ENCODE assay signal across 8 mouse cellular contexts in the genomic region with DNA sequence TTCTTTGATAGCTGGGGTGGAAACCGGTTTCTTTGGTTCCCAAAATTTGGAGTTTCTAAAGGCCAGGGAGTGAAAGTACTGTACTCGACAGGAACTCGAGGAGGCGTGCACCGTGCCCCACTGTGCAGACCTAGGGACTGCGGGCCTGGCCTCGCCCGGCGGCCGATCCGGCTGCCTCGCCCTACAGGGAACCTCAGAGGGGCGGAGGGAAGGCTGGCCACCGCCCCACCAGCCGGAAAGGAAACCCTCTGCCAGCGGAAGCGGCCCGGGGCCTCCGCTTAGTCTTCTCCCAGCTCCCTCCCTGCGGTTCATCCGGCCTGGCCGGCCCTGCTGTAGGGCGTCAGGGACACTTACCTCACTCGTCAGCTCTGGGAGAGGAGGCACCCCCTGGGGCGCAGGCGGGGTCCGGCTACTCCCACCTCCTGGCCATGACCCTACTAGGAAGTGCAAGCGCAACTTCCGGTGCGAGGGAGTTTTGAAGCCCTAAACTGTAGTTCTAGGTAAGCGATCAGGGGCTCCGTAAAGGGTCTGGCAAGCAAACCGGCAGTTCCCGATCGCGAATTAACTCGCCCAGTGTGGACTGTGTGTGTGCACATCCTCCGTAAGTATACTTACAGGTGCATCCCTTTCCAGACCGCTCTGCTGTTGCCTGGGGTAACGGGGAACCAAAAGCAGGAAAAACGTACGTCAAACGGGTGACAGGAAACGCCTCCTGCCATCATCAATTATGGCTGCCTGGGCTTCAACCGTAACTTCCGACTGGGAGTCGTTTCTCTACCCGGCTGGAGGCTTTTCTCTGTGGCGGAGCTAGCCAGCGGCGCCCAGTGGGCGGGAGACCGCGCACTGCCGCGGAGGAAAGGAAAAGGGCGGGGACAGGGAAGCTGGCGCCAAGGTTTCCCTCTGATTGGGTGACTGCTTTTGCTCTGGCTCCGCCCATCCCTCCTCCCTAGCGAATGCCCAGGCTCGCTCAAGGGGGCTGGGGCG. TPM values are rescaled to one million over a fixed set of nuclear protein-coding genes. Genes with fewer than 3 reads are reported as not detected.
DNase-seq lines count a peak whose midpoint lies in the region; ATAC-seq and TF ChIP-seq lines count a peak whose summit lies in the region.

A gene (plus strand): TSS at position 505 of the 984 bp plus-strand sequence.
A gene (minus strand): TSS at position 826 of the 984 bp plus-strand sequence.

- H3K4me1 ChIP-seq in erythroblast, embryonic 14.5 days (ENCODE audit: control insufficient read depth) = peaks cover 58% of the 10 kb centered on the region
- peaks cover 12% of the 10 kb centered on the region for H3K4me1 ChIP-seq in heart, embryonic 11.5 days (ENCODE audit: control insufficient read depth, insufficient read depth, low read length)
- peaks cover 20% of the 10 kb centered on the region for H3K4me1 ChIP-seq in kidney, embryonic 16.5 days (ENCODE audit: insufficient read depth, low read length)
- H3K4me1 ChIP-seq in liver, adult 2 months (ENCODE audit: control insufficient read depth, insufficient read depth, low read length) = peaks cover 5% of the 10 kb centered on the region

- H3K4me3 ChIP-seq in C2C12 (ENCODE audit: insufficient read depth, poor library complexity, severe bottlenecking) (peak within 1 kb of the TSS; percentile 65), myocyte (peak within 1 kb of the TSS; percentile 62)
- H3K4me3 ChIP-seq in erythroblast, embryonic 14.5 days (replicated peaks) = peak within 1 kb of the TSS; percentile 73
- H3K4me3 ChIP-seq in heart, embryonic 11.5 days (ENCODE audit: low read depth, low read length) = peak within 1 kb of the TSS; percentile 80
- H3K4me3 ChIP-seq in kidney, embryonic 16.5 days (ENCODE audit: low read length) = peak within 1 kb of the TSS; percentile 74
- H3K4me3 ChIP-seq in liver, adult 2 months (ENCODE audit: insufficient read depth, low read depth, low read length) = peak within 1 kb of the TSS; percentile 85

- H3K27me3 ChIP-seq in C2C12 (ENCODE audit: control insufficient read depth, insufficient read depth, insufficient read length) (no peaks in the 10 kb centered on the region), myocyte (ENCODE audit: control insufficient read depth, insufficient read depth, insufficient read length) (no peaks in the 10 kb centered on the region)
- no peaks in the 10 kb centered on the region for H3K27me3 ChIP-seq in erythroblast, embryonic 14.5 days (ENCODE audit: control insufficient read depth)
- H3K27me3 ChIP-seq in heart, embryonic 11.5 days (ENCODE audit: control insufficient read depth, insufficient read depth, low read length) = no peaks in the 10 kb centered on the region
- no peaks in the 10 kb centered on the region for H3K27me3 ChIP-seq in kidney, embryonic 16.5 days (ENCODE audit: insufficient read depth, low read length)
- no peaks in the 10 kb centered on the region for H3K27me3 ChIP-seq in liver, adult 2 months (ENCODE audit: control insufficient read depth, insufficient read depth, low read length)
- H3K27me3 ChIP-seq in splenic B cell, adult 2 months (ENCODE audit: control insufficient read depth, insufficient read depth, low read length, poor library complexity, severe bottlenecking) = no peaks in the 10 kb centered on the region

- under 1% methylated on average over 55 of the region's 62 CpGs for WGBS in heart, embryonic 11.5 days (ENCODE audit: insufficient replicate concordance)
- under 1% methylated on average over 59 of the region's 62 CpGs for whole genome bisulfite sequencing in kidney, embryonic 16.5 days
- under 1% methylated on average over 62 of the region's 62 CpGs for WGBS in liver, adult 2 months

- H3K9ac ChIP-seq in heart, embryonic 11.5 days (ENCODE audit: low read depth, low read length) = peak within 1 kb of the TSS; percentile 91
- H3K9ac ChIP-seq in kidney, embryonic 16.5 days (replicated peaks; ENCODE audit: low read length) = peak within 1 kb of the TSS; percentile 94
- peak within 1 kb of the TSS; percentile 86 for H3K9ac ChIP-seq in liver, adult 2 months (ENCODE audit: low read depth, low read length)

- H3K79me3 ChIP-seq in C2C12 (ENCODE audit: low read depth) = peaks cover 32% of the 10 kb centered on the region

- TF ChIP-seq POLR2A in brain, embryonic 14.5 days (IDR thresholded peaks at IDR 0.05; ENCODE audit: borderline replicate concordance, extremely low read depth, insufficient read depth, insufficient read length, poor library complexity, severe bottlenecking) = peak; percentile 91
- peak; percentile 86 for TF ChIP-seq POLR2A in liver, adult 2 months (IDR thresholded peaks at IDR 0.05; ENCODE audit: extremely low read depth, insufficient read depth, low read length)
- peak; percentile 97 for TF ChIP-seq POLR2A in myocyte (IDR thresholded peaks at IDR 0.05; ENCODE audit: insufficient read length, low read depth)

- H3K79me2 ChIP-seq in C2C12 (ENCODE audit: control insufficient read depth, insufficient read depth) (peaks cover 51% of the 10 kb centered on the region), myocyte (ENCODE audit: control insufficient read depth, insufficient read depth) (peaks cover 38% of the 10 kb centered on the region)
- H3K79me2 ChIP-seq in liver, adult 2 months (ENCODE audit: control insufficient read depth, insufficient read depth, low read length) = peaks cover 6% of the 10 kb centered on the region; the same call in 1 of the 2 replicates

- H3K27ac ChIP-seq in heart, embryonic 11.5 days (ENCODE audit: low read depth, low read length) = peak within 1 kb of the TSS; percentile 97
- peak within 1 kb of the TSS; percentile 100 for H3K27ac ChIP-seq in kidney, embryonic 16.5 days (ENCODE audit: low read length)
- peak within 1 kb of the TSS; percentile 84 for H3K27ac ChIP-seq in liver, adult 2 months (replicated peaks; ENCODE audit: insufficient read depth, low read depth, low read length)

- H3K4me2 ChIP-seq in heart, embryonic 11.5 days = peak within 1 kb of the TSS; percentile 71
- H3K4me2 ChIP-seq in kidney, embryonic 16.5 days (replicated peaks; ENCODE audit: low read depth, low read length) = peak within 1 kb of the TSS; percentile 76
- H3K4me2 ChIP-seq in myocyte (ENCODE audit: low read depth) = peak within 1 kb of the TSS; percentile 80

- H3K9me3 ChIP-seq in erythroblast, embryonic 14.5 days (ENCODE audit: control insufficient read depth, low read length) = no peaks in the 10 kb centered on the region
- H3K9me3 ChIP-seq in heart, embryonic 11.5 days (replicated peaks; ENCODE audit: control insufficient read depth, low read length) = no peaks in the 10 kb centered on the region
- no peaks in the 10 kb centered on the region for H3K9me3 ChIP-seq in kidney, embryonic 16.5 days (ENCODE audit: low read length)

- H3K36me3 ChIP-seq in C2C12 (ENCODE audit: control insufficient read depth, insufficient read depth) = no peaks in the 10 kb centered on the region
- peaks cover 27% of the 10 kb centered on the region for H3K36me3 ChIP-seq in erythroblast, embryonic 14.5 days (ENCODE audit: control insufficient read depth)
- no peaks in the 10 kb centered on the region for H3K36me3 ChIP-seq in heart, embryonic 11.5 days (ENCODE audit: control insufficient read depth, insufficient read depth, low read length)
- H3K36me3 ChIP-seq in kidney, embryonic 16.5 days (ENCODE audit: insufficient read depth, low read length) = 0 out of 2 replicates have a peak, but pooled peaks cover 3% of the 10 kb centered on the region
- H3K36me3 ChIP-seq in liver, adult 2 months (ENCODE audit: control insufficient read depth, insufficient read depth, low read length) = no peaks in the 10 kb centered on the region
- H3K36me3 ChIP-seq in myocyte (ENCODE audit: control insufficient read depth, insufficient read depth) = no peaks in the 10 kb centered on the region
- no peaks in the 10 kb centered on the region for H3K36me3 ChIP-seq in splenic B cell, adult 2 months (ENCODE audit: control insufficient read depth, insufficient read depth, low read length, poor library complexity, severe bottlenecking)

- peak within 1 kb of the TSS; percentile 87 for H3ac ChIP-seq in C2C12 (ENCODE audit: control insufficient read depth, insufficient read length, low read depth)
- peak within 1 kb of the TSS; percentile 98 for H3ac ChIP-seq in myocyte (ENCODE audit: control insufficient read depth, insufficient read length)

- DNase-seq in brain, embryonic 14.5 days (ENCODE audit: low read depth) = peak; percentile 100
- DNase-seq in liver, adult 2 months (ENCODE audit: extremely low read depth, low read depth, low spot score) = peak; percentile 97
- peak; percentile 100 for DNase-seq in splenic B cell, adult 2 months (ENCODE audit: low read depth, low spot score)

- ATAC-seq in heart, embryonic 11.5 days (replicated peaks; ENCODE audit: insufficient number of reproducible peaks, low FRiP score, low TSS enrichment) = peak; percentile 92
- peak; percentile 95 for ATAC-seq in kidney, embryonic 16.5 days (ENCODE audit: low FRiP score, low TSS enrichment)

- peak; percentile 13 for TF ChIP-seq CTCF in C2C12 (IDR thresholded peaks at IDR 0.05; ENCODE audit: control insufficient read depth, insufficient read depth, insufficient read length)
- no peak for TF ChIP-seq CTCF in brain, embryonic 14.5 days (IDR thresholded peaks at IDR 0.05; ENCODE audit: borderline replicate concordance, extremely low read depth, insufficient read depth, insufficient read length)
- no peak for TF ChIP-seq CTCF in liver, adult 2 months (IDR thresholded peaks at IDR 0.05; ENCODE audit: low read depth, low read length)

TF ChIP-seq in C2C12, 6 proteins besides CTCF, POLR2A, EP300 and RAD21 (continues in another document):
- TF ChIP-seq USF1 (IDR thresholded peaks at IDR 0.05; ENCODE audit: low read depth) (no peak), MAX (IDR thresholded peaks at IDR 0.05) (peak; percentile 37)

TF ChIP-seq in myocyte, 11 proteins besides CTCF, POLR2A, EP300 and RAD21 (continues in another document):
- TF ChIP-seq CEBPB (IDR thresholded peaks at IDR 0.05; ENCODE audit: insufficient read depth, poor library complexity, severe bottlenecking) = no peak

RNA-seq across cellular contexts. Expression of the first gene that starts in this region (rescaled TPM):
- polyA plus RNA-seq in C2C12 (2012; fragmentation: generic; extraction: Trizol) (9.1 TPM), myocyte (2012; fragmentation: generic; extraction: Trizol) (11.4 TPM)
- 43.6 and 49.0 TPM in 2 replicates for polyA plus RNA-seq in brain, embryonic 14.5 days (2012; rRNA removed)
- polyA plus RNA-seq in erythroblast, embryonic 14.5 days (2012) = 0.16 and 0.17 TPM in 2 replicates
- polyA plus RNA-seq in heart, embryonic 11.5 days (2014; fragmentation: Nextera tagmentation; extraction: Ambion mirVana) = 47.4 and 51.3 TPM in 2 replicates
- polyA plus RNA-seq in kidney, embryonic 16.5 days (2015; fragmentation: Nextera tagmentation; extraction: Ambion mirVana) = 43.1 and 48.9 TPM in 2 replicates
- total RNA-seq in liver, adult 2 months (2014; rRNA removed) = 21.8 and 24.1 TPM in 2 replicates
- 8.5 and 9.7 TPM in 2 replicates for polyA plus RNA-seq in liver, adult 2 months (2012; rRNA removed)

RNA-seq across cellular contexts. Expression of the second gene that starts in this region (rescaled TPM):
- polyA plus RNA-seq in C2C12 (2012; fragmentation: generic; extraction: Trizol) (17.8 TPM), myocyte (2012; fragmentation: generic; extraction: Trizol) (31.0 TPM)
- polyA plus RNA-seq in brain, embryonic 14.5 days (2012; rRNA removed) = 83.5 and 89.9 TPM in 2 replicates
- polyA plus RNA-seq in erythroblast, embryonic 14.5 days (2012) = 0.66 and 0.76 TPM in 2 replicates
- 69.7 and 70.2 TPM in 2 replicates for polyA plus RNA-seq in heart, embryonic 11.5 days (2014; fragmentation: Nextera tagmentation; extraction: Ambion mirVana)
- 64.5 and 76.3 TPM in 2 replicates for polyA plus RNA-seq in kidney, embryonic 16.5 days (2015; fragmentation: Nextera tagmentation; extraction: Ambion mirVana)
- total RNA-seq in liver, adult 2 months (2014; rRNA removed) = 18.7 and 19.7 TPM in 2 replicates
- 3.0 and 3.8 TPM in 2 replicates for polyA plus RNA-seq in liver, adult 2 months (2012; rRNA removed)

Comparison
In these comparisons a context has a peak if more than half of its experiments do, and no peak if none do; other contexts are left out.
1. Peak in every context shown above with its lines: DNase-seq, ATAC-seq, H3K4me3 ChIP-seq and H3K27ac ChIP-seq.